Mouse (Mus musculus): ENCODE data around the gene Mybl2. TPM values are rescaled to one million over a fixed set of nuclear protein-coding genes. Genes with fewer than 3 reads are reported as not detected.
A peak's percentile ranks its signal among the peaks of the same experiment; 100 is the strongest.
"Not testable (repeated sequence)": the region's sequence is repeated elsewhere in the genome, so short reads cannot be mapped to it uniquely, and the experiment has no call there.

Gene Mybl2
- polyA plus RNA-seq, 1 experiment from 2014 or later = 10.5 TPM

- H3K4me1 ChIP-seq (ENCODE audit: control insufficient read depth, insufficient read depth, low read length) = peaks cover 16% of the 10 kb centered on the region
- H3K9me3 ChIP-seq (replicated peaks; ENCODE audit: control insufficient read depth, low read length) = no peaks in the 10 kb centered on the region
- ATAC-seq (no peak), DNase-seq (ENCODE audit: low spot score) (no peak)
- no peak overlapping the region for H3K4me3 ChIP-seq (ENCODE audit: low read depth, low read length)
- WGBS = 57% methylated on average over 1 of the region's 1 CpGs
- no peaks in the 10 kb centered on the region for H3K27me3 ChIP-seq (replicated peaks; ENCODE audit: control insufficient read depth, insufficient read depth, low read length)
- no peak overlapping the region for H3K4me2 ChIP-seq (ENCODE audit: low read length)
- H3K36me3 ChIP-seq (ENCODE audit: control insufficient read depth, insufficient read depth, low read length) = peaks cover 7% of the 10 kb centered on the region; the same call in 1 of the 2 replicates
- no peak overlapping the region for H3K9ac ChIP-seq (ENCODE audit: low read length)
- H3K27ac ChIP-seq (ENCODE audit: low read depth, low read length) = no peak overlapping the region
Observed at GRCm38 (mm10) chr2:163051691-163052090, 2.8 kb upstream of the Mybl2 start.

- H3K27ac ChIP-seq (ENCODE audit: low read depth, low read length) = no peak overlapping the region
- no peak overlapping the region for H3K9ac ChIP-seq (ENCODE audit: low read length)
- DNase-seq (ENCODE audit: low spot score) (no peak), ATAC-seq (no peak)
- 33% methylated on average over 4 of the region's 4 CpGs for WGBS
- H3K27me3 ChIP-seq (replicated peaks; ENCODE audit: control insufficient read depth, insufficient read depth, low read length) = no peaks in the 10 kb centered on the region
- peaks cover 4% of the 10 kb centered on the region; the same call in 1 of the 2 replicates for H3K36me3 ChIP-seq (ENCODE audit: control insufficient read depth, insufficient read depth, low read length)
- peaks cover 16% of the 10 kb centered on the region for H3K4me1 ChIP-seq (ENCODE audit: control insufficient read depth, insufficient read depth, low read length)
- no peaks in the 10 kb centered on the region for H3K9me3 ChIP-seq (replicated peaks; ENCODE audit: control insufficient read depth, low read length)
- no peak overlapping the region for H3K4me3 ChIP-seq (ENCODE audit: low read depth, low read length)
- no peak overlapping the region for H3K4me2 ChIP-seq (ENCODE audit: low read length)
Observed at GRCm38 (mm10) chr2:163052101-163052500, 2.4 kb upstream of the Mybl2 start.

- Histone ChIP-seq H3K9me3 (replicated peaks; ENCODE audit: control insufficient read depth, low read length) (no peaks in the 10 kb centered on the region), H3K36me3 (ENCODE audit: control insufficient read depth, insufficient read depth, low read length) (no peaks in the 10 kb centered on the region; the same call in 1 of the 2 replicates), H3K4me2 (ENCODE audit: low read length) (no peak overlapping the region), H3K4me3 (ENCODE audit: low read depth, low read length) (no peak overlapping the region), H3K4me1 (ENCODE audit: control insufficient read depth, insufficient read depth, low read length) (peaks cover 16% of the 10 kb centered on the region), H3K27ac (ENCODE audit: low read depth, low read length) (no peak overlapping the region), H3K9ac (ENCODE audit: low read length) (no peak overlapping the region), H3K27me3 (replicated peaks; ENCODE audit: control insufficient read depth, insufficient read depth, low read length) (no peaks in the 10 kb centered on the region)
- DNase-seq (ENCODE audit: low spot score) (no peak), ATAC-seq (no peak)
- WGBS = 31% methylated on average over 4 of the region's 4 CpGs
Observed at GRCm38 (mm10) chr2:163052826-163053225, 1.7 kb upstream of the Mybl2 start.

GRCm38 (mm10) chr2:163054891-163055494, 506 bp downstream of the Mybl2 start:
- DNase-seq (ENCODE audit: low spot score) = peak; percentile 14
- H3K27me3 ChIP-seq (replicated peaks; ENCODE audit: control insufficient read depth, insufficient read depth, low read length) = no peaks in the 10 kb centered on the region
- no peaks in the 10 kb centered on the region for H3K36me3 ChIP-seq (ENCODE audit: control insufficient read depth, insufficient read depth, low read length)
- peaks cover 16% of the 10 kb centered on the region for H3K4me1 ChIP-seq (ENCODE audit: control insufficient read depth, insufficient read depth, low read length)
- H3K9me3 ChIP-seq (replicated peaks; ENCODE audit: control insufficient read depth, low read length) = no peaks in the 10 kb centered on the region
- H3K9ac ChIP-seq (ENCODE audit: low read length) = peak overlapping the region; percentile 68
- no peak overlapping the region for H3K27ac ChIP-seq (ENCODE audit: low read depth, low read length)
- under 1% methylated on average over 34 of the region's 38 CpGs for WGBS
- peak; percentile 24 for ATAC-seq
- peak overlapping the region; percentile 56 for H3K4me3 ChIP-seq (ENCODE audit: low read depth, low read length)
- peak overlapping the region; percentile 99 for H3K4me2 ChIP-seq (ENCODE audit: low read length)

GRCm38 (mm10) chr2:163055715-163056114, 1.2 kb downstream of the Mybl2 start:
- no peak overlapping the region for H3K27ac ChIP-seq (ENCODE audit: low read depth, low read length)
- H3K4me3 ChIP-seq (ENCODE audit: low read depth, low read length) = peak overlapping the region; percentile 56; the same call in 1 of the 2 replicates
- peak overlapping the region; percentile 68 for H3K9ac ChIP-seq (ENCODE audit: low read length)
- peak overlapping the region; percentile 99 for H3K4me2 ChIP-seq (ENCODE audit: low read length)
- no peaks in the 10 kb centered on the region for H3K36me3 ChIP-seq (ENCODE audit: control insufficient read depth, insufficient read depth, low read length)
- 28% methylated on average over 5 of the region's 5 CpGs for WGBS
- peaks cover 16% of the 10 kb centered on the region for H3K4me1 ChIP-seq (ENCODE audit: control insufficient read depth, insufficient read depth, low read length)
- no peaks in the 10 kb centered on the region for H3K27me3 ChIP-seq (replicated peaks; ENCODE audit: control insufficient read depth, insufficient read depth, low read length)
- DNase-seq (ENCODE audit: low spot score) (no peak), ATAC-seq (no peak)
- no peaks in the 10 kb centered on the region for H3K9me3 ChIP-seq (replicated peaks; ENCODE audit: control insufficient read depth, low read length)

GRCm38 (mm10) chr2:163056584-163056983, 2.1 kb downstream of the Mybl2 start:
- Histone ChIP-seq H3K36me3 (ENCODE audit: control insufficient read depth, insufficient read depth, low read length) (no peaks in the 10 kb centered on the region), H3K4me3 (ENCODE audit: low read depth, low read length) (no peak overlapping the region), H3K27me3 (replicated peaks; ENCODE audit: control insufficient read depth, insufficient read depth, low read length) (no peaks in the 10 kb centered on the region), H3K27ac (ENCODE audit: low read depth, low read length) (no peak overlapping the region), H3K4me2 (ENCODE audit: low read length) (no peak overlapping the region), H3K9ac (ENCODE audit: low read length) (no peak overlapping the region), H3K4me1 (ENCODE audit: control insufficient read depth, insufficient read depth, low read length) (peaks cover 16% of the 10 kb centered on the region), H3K9me3 (replicated peaks; ENCODE audit: control insufficient read depth, low read length) (no peaks in the 10 kb centered on the region)
- 88% methylated on average over 9 of the region's 9 CpGs for WGBS
- no peak for ATAC-seq
- DNase-seq (ENCODE audit: low spot score) = no peak

GRCm38 (mm10) chr2:163058981-163059380, 4.5 kb downstream of the Mybl2 start:
- not testable (repeated sequence) for H3K4me2 ChIP-seq (ENCODE audit: low read length); H3K9me3 ChIP-seq (replicated peaks; ENCODE audit: control insufficient read depth, low read length); H3K4me3 ChIP-seq (ENCODE audit: low read depth, low read length); DNase-seq (ENCODE audit: low spot score); H3K36me3 ChIP-seq (ENCODE audit: control insufficient read depth, insufficient read depth, low read length); H3K27me3 ChIP-seq (replicated peaks; ENCODE audit: control insufficient read depth, insufficient read depth, low read length); H3K27ac ChIP-seq (ENCODE audit: low read depth, low read length); ATAC-seq; H3K9ac ChIP-seq (ENCODE audit: low read length)
- peaks cover 14% of the 10 kb centered on the region for H3K4me1 ChIP-seq (ENCODE audit: control insufficient read depth, insufficient read depth, low read length)
- WGBS = 91% methylated on average over 7 of the region's 7 CpGs

GRCm38 (mm10) chr2:163060630-163061029, 6.1 kb downstream of the Mybl2 start:
- Histone ChIP-seq H3K36me3 (ENCODE audit: control insufficient read depth, insufficient read depth, low read length) (no peaks in the 10 kb centered on the region; the same call in 1 of the 2 replicates), H3K27ac (ENCODE audit: low read depth, low read length) (no peak overlapping the region), H3K27me3 (replicated peaks; ENCODE audit: control insufficient read depth, insufficient read depth, low read length) (no peaks in the 10 kb centered on the region), H3K9me3 (replicated peaks; ENCODE audit: control insufficient read depth, low read length) (no peaks in the 10 kb centered on the region), H3K4me3 (ENCODE audit: low read depth, low read length) (no peak overlapping the region), H3K4me1 (ENCODE audit: control insufficient read depth, insufficient read depth, low read length) (0 out of 2 replicates have a peak, but pooled peaks cover 3% of the 10 kb centered on the region), H3K9ac (ENCODE audit: low read length) (no peak overlapping the region), H3K4me2 (ENCODE audit: low read length) (no peak overlapping the region)
- WGBS = 84% methylated on average over 6 of the region's 6 CpGs
- ATAC-seq (no peak), DNase-seq (ENCODE audit: low spot score) (no peak)
